Mouse (Mus musculus) heart, adult 2 months (tissue): Measurements from ENCODE around the gene Blnk.

Experiments
- CTCF ChIP-seq: fragments of 200-600 bp; IDR thresholded peaks from 2 replicates; pipeline ENCODE4 v1.8.1; 2022; ENCODE audit warnings: antibody characterized with exemption, mild to moderate bottlenecking, moderate library complexity
- EP300 ChIP-seq: fragments of 200-500 bp; IDR thresholded peaks from 2 replicates; pipeline ENCODE4 v1.6.1; 2011; ENCODE audit warnings: low read depth, low read length, control low read depth; ENCODE audit not compliant: insufficient read depth
- POLR2A ChIP-seq: fragments of 200-500 bp; IDR thresholded peaks from 2 replicates; pipeline ENCODE4 v1.6.1; 2011; ENCODE audit warnings: mild to moderate bottlenecking, low read depth, low read length, control low read depth; ENCODE audit not compliant: insufficient read depth

- TF ChIP-seq CTCF (no peak), EP300 (no peak), POLR2A (no peak)
Observed at GRCm38 (mm10) chr19:40888887-40889286, 105.4 kb downstream of the Blnk start.
